Mouse (Mus musculus): ENCODE data around the gene Zfp874a.
"Not testable (repeated sequence)": the region's sequence is repeated elsewhere in the genome, so short reads cannot be mapped to it uniquely, and the experiment has no call there.

Gene Zfp874a

DNA sequence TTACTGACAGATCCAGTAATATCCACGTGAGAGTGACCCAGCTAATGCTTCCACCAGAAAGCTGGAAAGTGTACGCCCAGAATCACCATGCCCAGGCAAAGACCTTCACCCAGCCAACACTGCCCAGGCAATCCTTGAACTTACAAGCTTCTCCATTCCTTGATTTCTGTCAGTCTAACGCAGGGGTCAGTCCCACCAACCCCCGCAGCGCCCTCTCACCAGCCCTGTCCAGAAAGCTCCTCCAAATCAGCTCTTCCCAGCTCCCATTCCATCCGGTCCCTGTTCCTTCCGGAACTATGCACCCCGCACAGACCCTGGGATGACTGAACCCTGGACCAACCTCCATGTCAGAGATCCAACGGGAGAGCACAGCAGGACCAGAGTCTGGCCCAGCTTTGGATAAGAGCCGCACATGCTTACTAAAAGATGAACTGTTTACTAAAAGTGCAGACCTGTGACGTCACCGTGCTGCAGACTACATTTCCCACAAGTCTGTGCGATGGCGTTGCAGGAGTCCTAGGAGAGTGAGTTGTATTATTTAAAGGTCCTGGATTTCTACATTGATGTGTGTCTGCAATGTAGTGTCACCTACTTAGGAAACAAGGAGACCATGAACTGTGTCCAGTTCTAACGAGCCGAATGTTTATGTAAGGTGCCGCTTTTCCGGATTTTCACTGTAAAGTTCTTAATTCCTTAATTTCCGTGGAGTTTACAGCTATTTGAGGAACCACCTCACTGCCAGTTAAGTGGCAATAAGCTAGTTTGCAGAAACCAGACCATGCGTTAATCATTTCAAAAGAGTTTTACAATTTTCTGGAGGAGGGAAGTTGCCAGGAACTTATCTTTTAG lies at the start of gene Zfp874a:
TSS of gene Zfp874a (minus strand) at position 453 of the 849 bp plus-strand sequence.
- peak; percentile 79 for DNase-seq (ENCODE audit: low read depth, low spot score)

DNA sequence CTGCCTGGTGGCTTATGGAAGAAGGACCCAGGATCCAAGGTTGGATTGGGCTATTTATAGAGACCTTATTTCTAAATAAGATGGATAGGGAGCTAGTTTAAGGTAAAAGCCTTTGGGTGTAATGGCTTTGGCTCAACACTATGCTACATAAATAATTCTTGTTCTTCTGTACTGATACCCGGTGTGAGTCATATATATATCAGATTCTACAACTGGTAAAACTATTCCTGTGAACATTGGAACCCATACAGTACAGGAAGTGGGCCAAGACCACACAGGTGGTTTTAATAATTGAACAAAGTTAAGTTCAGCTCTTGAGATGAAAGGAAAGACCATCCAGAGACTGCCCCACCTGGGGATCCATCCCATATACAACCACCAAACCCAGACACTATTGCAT lies 49.5 kb upstream of the Zfp874a start:
- no peak for DNase-seq (ENCODE audit: low read depth, low spot score)

DNA sequence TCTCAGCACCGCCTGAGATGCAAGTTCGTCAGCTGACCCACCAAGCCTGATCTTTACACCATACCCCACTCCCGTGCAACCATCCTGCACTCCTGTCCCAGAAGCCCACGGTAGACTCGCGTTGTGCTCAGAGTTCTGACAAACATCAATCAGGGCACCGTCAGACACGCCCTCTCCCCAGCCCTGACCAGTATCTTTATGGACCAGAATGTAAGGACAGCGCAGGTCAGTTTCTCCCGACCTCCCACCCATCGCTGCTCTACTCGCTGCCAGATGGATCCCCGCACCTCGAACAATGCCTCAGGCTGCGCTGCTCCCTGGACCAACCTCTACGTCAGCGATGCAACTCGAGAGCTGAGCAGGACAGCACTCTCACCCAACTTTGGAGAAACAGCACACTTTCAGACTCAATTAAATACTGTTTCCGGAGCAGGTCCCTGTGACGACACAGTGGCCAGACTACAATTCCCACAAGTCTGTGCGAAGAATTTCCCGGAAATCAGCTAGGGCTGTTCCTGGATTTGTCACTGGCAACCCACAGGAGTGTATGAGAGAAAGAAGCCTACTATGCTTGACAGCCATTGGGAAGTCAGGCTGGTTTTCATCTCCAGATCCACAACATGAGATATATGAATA lies 48.8 kb upstream of the Zfp874a start, which contains the start of gene Zfp58:
TSS of gene Zfp58 (minus strand) at position 472 of the 636 bp plus-strand sequence.
- peak; percentile 85 for DNase-seq (ENCODE audit: low read depth, low spot score)

- DNase-seq (ENCODE audit: low read depth, low spot score) = no peak
These were observed 44.2 kb upstream of the Zfp874a start for GRCm38 (mm10) chr13:67495631-67496030.

DNA sequence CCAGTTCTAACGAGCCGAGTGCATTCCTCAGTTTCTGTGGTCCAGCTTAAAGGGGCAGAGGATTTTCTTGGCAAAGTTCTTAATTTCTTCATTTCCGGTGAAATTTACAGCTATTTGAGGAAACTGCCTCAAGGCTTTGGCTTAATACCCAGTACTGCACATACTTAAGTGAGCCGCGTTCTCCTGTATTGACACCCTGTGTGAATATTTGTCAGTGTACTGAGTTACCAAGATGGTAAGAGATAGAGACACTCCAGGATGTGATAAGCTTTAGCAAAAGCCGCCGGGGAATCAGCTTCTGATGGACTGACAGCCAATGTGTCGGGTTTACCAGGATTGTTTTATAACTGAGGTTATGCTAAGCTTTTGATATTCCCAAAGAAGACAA lies 33.0 kb upstream of the Zfp874a start:
- DNase-seq (ENCODE audit: low read depth, low spot score) = no peak

- peak; percentile 80 for DNase-seq (ENCODE audit: low read depth, low spot score)
These were observed 32.4 kb upstream of the Zfp874a start, which contains the start of gene Zfp874b for GRCm38 (mm10) chr13:67483625-67484423. Zfp874b (minus strand) TSS chr13:67484258.

DNA sequence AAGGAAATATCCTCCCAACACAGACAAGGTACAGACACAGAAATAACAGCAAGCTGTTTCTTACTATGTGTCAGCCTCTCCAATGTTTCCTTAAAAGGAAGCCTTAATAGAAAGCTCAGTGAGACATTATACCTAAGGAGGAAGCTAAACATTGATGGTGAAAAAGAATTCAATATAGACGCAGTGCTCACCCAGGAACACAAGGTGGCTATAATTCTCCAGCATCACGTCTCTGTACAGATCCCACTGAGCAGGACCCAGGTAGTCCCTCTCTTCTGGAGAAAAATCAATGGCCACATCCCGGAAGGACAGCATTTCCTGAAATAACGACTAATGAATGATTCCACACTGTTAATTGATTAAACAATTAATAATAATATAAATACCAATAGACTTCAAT lies 30.1 kb upstream of the Zfp874a start:
- DNase-seq (ENCODE audit: low read depth, low spot score) = no peak

DNA sequence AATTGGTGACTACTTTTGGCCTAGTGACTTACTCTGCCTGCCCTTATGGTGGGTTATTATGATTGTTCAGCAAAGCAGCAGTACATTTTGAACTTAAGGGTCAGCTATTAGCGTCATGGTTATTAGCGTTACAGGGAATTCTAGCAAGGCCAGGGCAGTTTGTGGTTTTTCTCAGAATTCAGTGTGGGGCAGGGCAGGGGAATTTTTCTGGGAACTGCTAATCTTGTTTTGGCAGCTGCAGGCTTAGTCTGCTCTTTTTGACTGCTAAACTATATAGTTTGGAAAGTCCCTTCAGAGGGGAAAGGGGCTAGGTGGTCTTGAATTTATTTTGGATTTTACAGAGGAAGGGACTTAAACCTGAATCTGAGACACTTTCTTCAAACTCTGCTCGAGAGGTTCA lies 17.9 kb upstream of the Zfp874a start:
- no peak for DNase-seq (ENCODE audit: low read depth, low spot score)

DNA sequence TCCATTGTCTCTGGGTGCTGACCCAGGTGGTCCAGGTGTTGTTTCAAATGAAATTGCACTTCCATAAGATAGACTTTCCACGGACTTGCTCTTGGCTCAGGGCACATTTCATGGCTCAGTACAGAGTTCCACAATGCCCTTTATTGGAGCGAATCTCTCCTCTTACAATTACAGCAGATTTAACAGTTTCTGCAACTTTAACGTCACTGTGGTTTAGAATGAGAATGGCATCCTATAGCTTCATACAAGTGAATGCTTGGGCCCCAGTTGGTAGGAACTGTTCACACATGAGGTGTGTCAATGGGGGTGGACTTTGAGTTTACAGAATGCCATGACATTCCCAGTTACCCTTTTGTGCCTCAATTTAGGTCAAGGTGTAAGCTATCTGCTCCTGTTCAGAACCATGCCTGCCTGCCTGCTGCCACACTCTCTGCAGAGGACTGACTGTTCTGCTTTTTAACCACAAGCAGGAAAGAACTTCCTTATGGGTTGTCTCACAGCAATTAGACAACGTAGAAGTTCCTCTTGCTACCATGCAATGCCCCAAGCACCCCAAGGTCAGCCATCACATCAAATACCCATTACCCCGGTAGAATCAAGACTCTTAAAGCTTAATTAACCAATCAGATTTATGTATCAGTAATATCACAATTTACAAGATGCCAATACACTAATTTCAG lies 12.2 kb upstream of the Zfp874a start:
- DNase-seq (ENCODE audit: low read depth, low spot score) = not testable (repeated sequence)

DNA sequence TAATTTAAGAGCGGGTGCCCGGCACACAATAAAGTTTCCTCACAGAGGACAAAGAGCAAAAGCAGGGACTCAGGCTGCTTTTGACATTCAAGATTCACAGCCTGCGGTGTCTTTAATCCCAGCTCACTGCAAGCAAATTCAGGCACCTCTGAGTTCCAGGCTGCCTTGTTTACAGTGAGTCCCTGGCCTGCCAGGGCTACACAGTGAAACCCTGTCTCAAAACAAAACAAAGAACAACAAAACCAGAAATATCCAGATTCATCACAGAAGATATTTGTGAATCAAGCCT lies 541 bp upstream of the Zfp874a start:
- DNase-seq (ENCODE audit: low read depth, low spot score) = no peak

DNA sequence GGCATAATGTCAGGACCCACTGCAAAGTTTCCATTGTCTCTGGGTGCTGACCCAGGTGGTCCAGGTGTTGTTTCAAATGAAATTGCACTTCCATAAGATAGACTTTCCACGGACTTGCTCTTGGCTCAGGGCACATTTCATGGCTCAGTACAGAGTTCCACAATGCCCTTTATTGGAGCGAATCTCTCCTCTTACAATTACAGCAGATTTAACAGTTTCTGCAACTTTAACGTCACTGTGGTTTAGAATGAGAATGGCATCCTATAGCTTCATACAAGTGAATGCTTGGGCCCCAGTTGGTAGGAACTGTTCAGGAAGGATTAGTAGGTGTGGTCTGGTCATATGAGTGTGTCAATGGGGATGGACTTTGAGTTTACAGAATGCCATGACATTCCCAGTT lies 14.3 kb downstream of the Zfp874a start:
- not testable (repeated sequence) for DNase-seq (ENCODE audit: low read depth, low spot score)

GRCm38 (mm10) chr13:67428116-67428515 lies 23.3 kb downstream of the Zfp874a start:
- DNase-seq (ENCODE audit: low read depth, low spot score) = no peak

- DNase-seq (ENCODE audit: low read depth, low spot score) = not testable (repeated sequence)
These were observed 25.7 kb downstream of the Zfp874a start for GRCm38 (mm10) chr13:67425699-67426098.

DNA sequence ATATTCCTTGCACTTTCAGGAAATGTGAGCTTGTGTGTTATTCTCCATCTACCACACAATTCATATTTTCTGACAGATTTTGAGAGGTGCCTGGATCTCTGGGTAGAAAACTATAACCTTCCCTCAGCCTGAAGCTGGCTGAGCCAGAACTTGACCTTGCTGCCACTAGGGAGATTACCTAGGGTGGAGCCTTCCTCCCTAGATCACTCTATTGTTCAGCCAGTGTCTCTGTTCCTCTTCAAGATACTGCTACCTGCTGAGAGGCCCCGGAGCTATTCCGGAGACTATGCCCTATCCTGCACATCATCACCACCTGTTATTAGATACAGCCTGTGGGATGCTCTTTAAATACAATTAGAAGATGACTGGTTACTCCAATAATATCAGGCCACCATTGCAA lies 28.9 kb downstream of the Zfp874a start:
- DNase-seq (ENCODE audit: low read depth, low spot score) = not testable (repeated sequence)

- peak; percentile 73 for DNase-seq (ENCODE audit: low read depth, low spot score)
These were observed 30.1 kb downstream of the Zfp874a start, which contains the start of gene Zfp459 for GRCm38 (mm10) chr13:67421207-67421857. Zfp459 (minus strand) TSS chr13:67421418.

DNA sequence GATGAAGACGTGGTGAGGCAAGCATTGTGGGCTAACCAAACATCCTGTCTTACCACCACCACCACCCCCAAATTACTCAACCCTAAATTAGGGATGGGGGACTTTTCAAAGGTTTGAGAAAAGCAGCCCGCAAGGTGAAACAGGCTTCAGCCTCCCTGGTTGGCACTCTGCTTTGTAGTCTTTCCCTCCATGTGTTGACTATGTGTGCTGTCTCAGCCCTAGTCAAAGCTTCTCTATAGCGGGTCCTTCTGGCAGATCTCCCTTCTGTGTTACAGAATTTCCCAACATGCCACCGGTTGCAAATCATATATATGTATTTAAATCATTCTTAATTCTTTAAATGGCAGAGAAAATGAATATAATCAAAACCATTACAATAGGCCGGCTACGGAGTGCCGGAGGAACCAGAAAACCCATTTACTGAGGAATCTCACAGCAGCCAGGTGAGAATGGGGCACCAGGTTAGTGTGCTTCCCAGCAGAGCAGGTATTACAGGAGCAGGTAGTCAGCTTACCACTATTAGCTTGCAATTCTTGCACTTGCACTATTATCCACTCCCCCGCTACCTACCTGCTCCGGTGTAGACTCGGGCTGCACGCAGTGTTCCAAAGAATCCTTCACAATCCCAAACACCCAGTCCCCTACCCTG lies 30.7 kb downstream of the Zfp874a start:
- DNase-seq (ENCODE audit: low read depth, low spot score) = no peak

DNA sequence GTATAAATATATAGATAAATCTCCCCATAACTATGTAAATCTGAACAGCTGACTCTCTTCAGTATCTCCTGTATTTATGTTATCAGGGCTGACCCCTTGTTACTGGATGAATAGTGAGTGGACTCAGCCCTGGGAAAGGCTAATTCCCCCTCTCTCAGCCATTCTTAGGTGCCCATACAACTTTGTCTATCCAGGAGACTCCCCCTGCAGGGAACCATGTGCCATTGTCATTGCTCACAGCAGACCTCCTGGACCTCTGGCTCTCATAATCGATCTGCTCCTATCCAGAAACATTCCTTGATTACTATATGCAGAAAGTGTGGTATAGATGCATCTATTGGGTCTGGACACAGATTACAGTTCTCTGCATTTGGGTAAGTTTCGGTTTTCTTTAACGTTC lies 34.6 kb downstream of the Zfp874a start:
- no peak for DNase-seq (ENCODE audit: low read depth, low spot score)

GRCm38 (mm10) chr13:67415759-67416158 lies 35.7 kb downstream of the Zfp874a start:
- DNase-seq (ENCODE audit: low read depth, low spot score) = no peak

DNA sequence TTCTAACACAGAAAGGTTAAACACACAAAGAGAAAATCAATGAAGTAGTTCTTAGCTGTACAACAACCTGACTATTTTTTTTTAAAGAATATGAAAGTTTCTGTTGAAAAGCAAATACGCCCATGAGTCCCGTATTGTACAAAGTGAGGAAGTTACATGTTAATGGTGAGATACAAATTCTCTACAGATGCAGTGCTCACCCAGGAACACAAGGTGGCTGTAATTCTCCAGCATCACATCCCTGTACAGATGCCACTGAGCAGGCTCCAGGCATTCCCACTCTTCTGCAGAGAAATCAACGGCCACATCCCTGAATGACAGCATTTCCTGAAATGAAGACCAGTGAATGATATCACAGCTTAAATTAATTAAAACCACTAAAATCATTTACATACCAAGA lies 37.8 kb downstream of the Zfp874a start:
- DNase-seq (ENCODE audit: low read depth, low spot score) = not testable (repeated sequence)

DNA sequence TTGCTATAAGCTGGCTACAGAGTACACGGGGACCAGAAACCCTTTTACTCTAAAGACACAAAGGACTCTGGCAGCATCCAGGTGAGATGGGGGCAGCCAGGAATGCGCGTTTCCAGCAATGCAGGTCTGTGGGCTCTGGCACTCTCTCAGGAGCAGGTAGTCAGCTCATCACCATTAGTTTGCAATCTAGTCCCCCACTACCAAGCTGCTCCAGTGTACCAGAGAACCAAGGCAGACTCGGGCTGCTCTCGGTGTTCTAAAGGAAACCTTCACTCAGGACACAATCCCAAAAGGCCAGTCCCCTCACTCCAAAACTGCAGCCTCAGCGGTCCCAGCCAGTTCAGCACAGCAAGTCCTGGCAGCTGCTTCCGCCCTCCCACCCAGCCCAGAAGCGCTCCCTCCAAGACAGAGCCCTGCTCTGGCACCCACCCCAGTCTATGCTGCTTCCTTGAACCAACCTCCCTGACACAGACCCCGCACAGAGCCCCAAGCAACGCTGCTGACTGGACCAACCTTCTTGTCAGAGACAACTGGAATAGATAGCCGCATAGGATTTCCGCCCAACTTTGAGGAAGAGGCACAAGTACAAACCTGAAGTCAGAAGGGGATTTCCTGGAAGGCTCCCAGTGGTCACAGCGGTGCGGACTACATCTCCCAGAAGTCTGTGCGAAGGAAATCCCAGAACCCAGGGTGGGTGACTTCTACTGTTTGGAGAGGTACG lies 52.1 kb downstream of the Zfp874a start, which contains the start of gene Zfp429:
TSS of gene Zfp429 (minus strand) at position 637 of the 721 bp plus-strand sequence.
- DNase-seq (ENCODE audit: low read depth, low spot score) = peak; percentile 52
